8 mouse cellular contexts compared by ENCODE assay signal in the genomic region with DNA sequence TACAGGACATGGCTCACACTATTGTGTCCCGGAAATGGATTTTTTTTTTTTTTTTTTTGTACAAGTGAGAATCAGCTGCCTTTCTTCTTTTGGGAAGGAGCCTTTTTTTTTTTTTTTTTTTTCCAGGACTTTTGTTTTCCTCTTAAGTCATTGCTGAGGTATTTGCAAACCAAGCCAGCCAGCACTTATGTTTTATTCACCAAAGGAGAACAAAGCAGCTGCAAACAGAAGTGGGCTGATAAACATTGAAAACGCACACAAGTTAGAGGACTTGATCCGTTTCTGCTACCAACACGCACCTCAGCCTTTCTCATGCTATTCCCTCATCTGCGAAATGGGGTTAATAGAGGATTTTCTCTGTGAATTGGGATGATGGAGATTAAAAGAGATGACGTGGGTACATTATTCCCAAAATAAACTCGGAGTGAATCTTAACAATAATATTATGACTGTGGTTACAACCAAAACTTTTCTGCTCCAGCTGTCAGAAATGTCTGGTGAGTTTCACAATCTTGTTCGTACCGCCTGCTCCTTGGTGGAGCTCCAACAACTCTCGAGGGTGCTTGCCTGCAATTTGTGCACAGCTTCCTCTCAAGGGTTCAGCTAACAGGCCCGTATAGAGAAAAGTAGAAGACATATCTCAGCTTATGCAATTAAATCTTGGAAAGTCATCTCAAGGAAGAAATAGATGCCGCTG. TPM values are rescaled to one million over a fixed set of nuclear protein-coding genes. Genes with fewer than 3 reads are reported as not detected.
DNase-seq lines count a peak whose midpoint lies in the region; ATAC-seq and TF ChIP-seq lines count a peak whose summit lies in the region.

No protein-coding gene starts in this region.

- H3K4me3 ChIP-seq in heart, adult 2 months, result peak overlapping the region; percentile 95
- peak overlapping the region; percentile 96 for H3K4me3 ChIP-seq in lung, embryonic 15.5 days

- ATAC-seq in lung, embryonic 15.5 days (ENCODE audit: borderline replicate concordance, extremely low read depth, low FRiP score, low TSS enrichment), result no peak

- TF ChIP-seq POLR2A in heart, adult 2 months (IDR thresholded peaks at IDR 0.05; ENCODE audit: insufficient read depth, low read depth, low read length), result peak; percentile 11; the same call in 1 of the 2 replicates

- intact Hi-C loops in heart, adult 2 months (cut with DNase I), result loop anchor here (5.0 to 10.0 kb wide), 2 partner anchors 205 to 247 kb away; a partner anchor contains a TSS

- H3K36me3 ChIP-seq in heart, adult 2 months (ENCODE audit: control insufficient read depth, insufficient read depth, low read length), result no peaks in the 10 kb centered on the region
- no peaks in the 10 kb centered on the region for H3K36me3 ChIP-seq in lung, embryonic 15.5 days

- peak overlapping the region; percentile 45; the same call in 1 of the 2 replicates for H3K9ac ChIP-seq in heart, adult 2 months (ENCODE audit: low read depth, low read length)
- H3K9ac ChIP-seq in lung, embryonic 15.5 days, result peak overlapping the region; percentile 82

- H3K4me1 ChIP-seq in heart, adult 2 months (ENCODE audit: control insufficient read depth, insufficient read depth, low read length), result peaks cover 2% of the 10 kb centered on the region; the same call in 1 of the 2 replicates
- peaks cover 11% of the 10 kb centered on the region for H3K4me1 ChIP-seq in lung, embryonic 15.5 days

- H3K79me2 ChIP-seq in heart, adult 2 months (replicated peaks; ENCODE audit: control insufficient read depth, insufficient read depth, low read length), result no peaks in the 10 kb centered on the region

- DNase-seq in layer of hippocampus, adult 9-11 months, result peak; percentile 21
- no peak for DNase-seq in layer of hippocampus, postnatal 10 days (ENCODE audit: low spot score in 2 of 2)
- peak; percentile 16 for DNase-seq in c-Kit-positive CD71-positive TER-119-negative erythroid progenitor cells, embryonic 14.5 days (ENCODE audit: low read depth)
- peak; percentile 67 to 77 for DNase-seq in heart, adult 2 months
- DNase-seq in kidney, adult 11 months, result peak; percentile 17
- DNase-seq in ovary, postnatal 36 days (ENCODE audit: low spot score), result peak; percentile 32
- no peak for DNase-seq in testis, postnatal 10 days (ENCODE audit: low spot score)

- peak overlapping the region; percentile 91 for H3K4me2 ChIP-seq in lung, embryonic 15.5 days

- no peaks in the 10 kb centered on the region for H3K27me3 ChIP-seq in heart, adult 2 months (ENCODE audit: control insufficient read depth, insufficient read depth, low read length)
- no peaks in the 10 kb centered on the region for H3K27me3 ChIP-seq in lung, embryonic 15.5 days

- no peak for TF ChIP-seq EP300 in heart, adult 2 months (IDR thresholded peaks at IDR 0.05; ENCODE audit: insufficient read depth, low read depth, low read length)

- WGBS in heart, adult 2 months, result 15% methylated on average over 12 of the region's 12 CpGs
- 5% methylated on average over 12 of the region's 12 CpGs for WGBS in lung, embryonic 15.5 days

- peak overlapping the region; percentile 99 for H3K27ac ChIP-seq in heart, adult 2 months
- peak overlapping the region; percentile 98 for H3K27ac ChIP-seq in lung, embryonic 15.5 days

- no peak for TF ChIP-seq CTCF in heart, adult 2 months (IDR thresholded peaks at IDR 0.05)

- no peaks in the 10 kb centered on the region for H3K9me3 ChIP-seq in lung, embryonic 15.5 days

RNA-seq across cellular contexts. Expression of a gene that starts 1.3 kb away (rescaled TPM):
- 10 to 100 TPM; 69.7 to 72.4 TPM for total RNA-seq in layer of hippocampus, postnatal 10 days (2021)
- total RNA-seq in heart, adult 2 months (2021), result 10 to 100 TPM; 13.4 to 14.2 TPM
- 6.3 and 10.0 TPM in 2 replicates for polyA plus RNA-seq in heart, adult 2 months (2012; rRNA removed)
- 5.3 and 5.6 TPM in 2 replicates for polyA plus RNA-seq in lung, embryonic 15.5 days (2015; fragmentation: Nextera tagmentation; extraction: Ambion mirVana)

Comparison
In these comparisons a context has a peak if more than half of its experiments do, and no peak if none do; other contexts are left out.
1. DNase-seq: peak in layer of hippocampus, adult 9-11 months (single experiment), c-Kit-positive CD71-positive TER-119-negative erythroid progenitor cells, embryonic 14.5 days (single experiment), heart, adult 2 months (2 of 2), kidney, adult 11 months (single experiment) and ovary, postnatal 36 days (single experiment); none in layer of hippocampus, postnatal 10 days (0 of 2) and testis, postnatal 10 days (single experiment).
2. RNA of a gene that starts 1.3 kb away (total RNA-seq): 69.7 to 72.4 TPM in layer of hippocampus, postnatal 10 days; 13.4 to 14.2 TPM in heart, adult 2 months; every median in the first group is over 4 times any median in the second.